Mouse (Mus musculus) myocyte (in vitro differentiated cells): ENCODE measurements around the gene Crispld2.

ENCODE experiments used
- CEBPB ChIP-seq: IDR thresholded peaks from 2 replicates; pipeline ENCODE4 v1.6.1; 2011; ENCODE audit warnings: mild to moderate bottlenecking, moderate library complexity; ENCODE audit not compliant: poor library complexity, insufficient read depth, severe bottlenecking
- MAX ChIP-seq: IDR thresholded peaks from one replicate; pipeline ENCODE4 v1.6.1; 2011; ENCODE audit warnings: low read depth, mild to moderate bottlenecking, control low read depth
- POLR2A ChIP-seq: IDR thresholded peaks from one replicate; pipeline ENCODE4 v1.6.1; 2011; ENCODE audit warnings: low read depth, mild to moderate bottlenecking, control low read depth, moderate library complexity; ENCODE audit not compliant: insufficient read length
- TCF12 ChIP-seq: IDR thresholded peaks from one replicate; pipeline ENCODE4 v1.6.1; 2011; ENCODE audit warnings: mild to moderate bottlenecking, control low read depth; ENCODE audit not compliant: poor library complexity, insufficient read depth, severe bottlenecking

DNA sequence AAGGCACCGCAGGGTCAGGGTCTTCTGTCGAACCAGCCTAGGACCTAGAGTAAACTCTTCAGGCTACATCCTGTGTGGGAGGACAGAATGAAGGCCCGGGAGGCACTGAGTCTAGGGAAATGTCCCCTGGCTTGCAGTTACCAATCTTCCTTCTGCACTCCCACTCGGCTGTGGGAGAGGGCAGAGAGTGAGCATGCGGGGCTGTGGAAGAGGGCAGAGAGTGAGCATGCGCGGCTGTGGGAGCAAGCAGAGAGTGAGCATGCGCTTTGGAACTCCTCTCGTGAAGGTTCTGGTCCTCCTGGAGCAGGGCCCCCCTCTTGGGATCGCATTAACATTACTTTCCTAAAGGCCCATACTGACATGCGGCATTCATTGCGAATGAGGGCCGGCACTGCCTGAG lies 25.1 kb downstream of the Crispld2 start:
- no peak for TF ChIP-seq CEBPB
- no peak for TF ChIP-seq TCF12
- TF ChIP-seq POLR2A = no peak
- TF ChIP-seq MAX = no peak
